10 mouse cellular contexts compared by ENCODE assay signal in genomic region chr2:112676721-112677120, GRCm38 (mm10).
DNase-seq lines count a peak whose midpoint lies in the region; ATAC-seq and TF ChIP-seq lines count a peak whose summit lies in the region.
"Had no signal": no experiment of that assay in that cellular context is flagged by ENCODE, and none has a peak within 500 bp of the region (broad histone marks: within the 10 kb centered on the region; RNA-seq: fewer than 3 reads in every experiment).

No protein-coding gene starts in this region.

- TF ChIP-seq EP300 in CH12.LX (IDR thresholded peaks at IDR 0.05; ENCODE audit: low read length) = no peak

- TF ChIP-seq POLR2A in CH12.LX (IDR thresholded peaks at IDR 0.05; ENCODE audit: low read depth, low read length) = no peak

- dilution Hi-C loops in CH12.LX (cut with MboI; ENCODE audit: extremely low pct_ligation_motif_present, extremely low pct_unique_long_range_greater_than_20kb, low sequenced_read_pairs) = no loop called here

- no peak overlapping the region for H3K4me2 ChIP-seq in liver, embryonic 11.5 days
- no peak overlapping the region for H3K4me2 ChIP-seq in CH12.LX (ENCODE audit: insufficient read depth, low read depth, poor library complexity, severe bottlenecking)

- H3K4me1 ChIP-seq in liver, embryonic 11.5 days (replicated peaks; ENCODE audit: control insufficient read depth, insufficient read depth, low read length) = no peaks in the 10 kb centered on the region
- H3K4me1 ChIP-seq in CH12.LX (ENCODE audit: control insufficient read depth in 1 of 2, insufficient read depth in 2 of 2) = no peaks in the 10 kb centered on the region

- WGBS in liver, embryonic 11.5 days = 33% methylated on average over 1 of the region's 1 CpGs

- no peaks in the 10 kb centered on the region for H3K36me3 ChIP-seq in liver, embryonic 11.5 days (ENCODE audit: control insufficient read depth, insufficient read depth, low read length)
- H3K36me3 ChIP-seq in CH12.LX (replicated peaks in 1 of 2; ENCODE audit: control insufficient read depth in 1 of 2, insufficient read depth in 1 of 2, low read length in 1 of 2) = no peaks in the 10 kb centered on the region

- in situ Hi-C loops in CH12.LX (cut with MboI; ENCODE audit: low pct_ligation_motif_present, low pct_unique_long_range_greater_than_20kb, low sequenced_read_pairs) = no loop called here

- H3K9me3 ChIP-seq in liver, embryonic 11.5 days (ENCODE audit: control insufficient read depth, low read length) = no peaks in the 10 kb centered on the region
- no peaks in the 10 kb centered on the region for H3K9me3 ChIP-seq in CH12.LX (replicated peaks; ENCODE audit: low read length)

- H3K27ac ChIP-seq in liver, embryonic 11.5 days (ENCODE audit: low read depth, low read length) = no peak overlapping the region
- H3K27ac ChIP-seq in CH12.LX (ENCODE audit: insufficient read depth, low read depth) = no peak overlapping the region

- TF ChIP-seq CTCF in CH12.LX (conservative IDR thresholded peaks at IDR 0.05 in 1 of 2, IDR thresholded peaks at IDR 0.05 in 1 of 2; ENCODE audit: low read depth in 2 of 2, low read length in 2 of 2) = no peak

- no peak overlapping the region for H3K9ac ChIP-seq in liver, embryonic 11.5 days (ENCODE audit: low read depth, low read length)
- H3K9ac ChIP-seq in CH12.LX (ENCODE audit: insufficient read depth, low read depth) = no peak overlapping the region

- H3K27me3 ChIP-seq in liver, embryonic 11.5 days (replicated peaks; ENCODE audit: control insufficient read depth, insufficient read depth, low read length) = no peaks in the 10 kb centered on the region
- H3K27me3 ChIP-seq in CH12.LX (replicated peaks) = no peaks in the 10 kb centered on the region

- H3K79me2 ChIP-seq in CH12.LX (replicated peaks; ENCODE audit: control insufficient read depth, extremely low read depth, insufficient read depth, poor library complexity, severe bottlenecking) = no peaks in the 10 kb centered on the region

- no peak for TF ChIP-seq RAD21 in CH12.LX (IDR thresholded peaks at IDR 0.05; ENCODE audit: low read depth, low read length)

- peak; percentile 73 for ATAC-seq in liver, embryonic 11.5 days (replicated peaks; ENCODE audit: low FRiP score)
- peak; percentile 39 for ATAC-seq in inflammation-experienced regulatory T-cells, adult 6 months

- H3K4me3 ChIP-seq in liver, embryonic 11.5 days (ENCODE audit: low read depth, low read length) = no peak overlapping the region
- no peak overlapping the region for H3K4me3 ChIP-seq in CH12.LX (replicated peaks in 1 of 3; ENCODE audit: low read depth in 2 of 3, low read length in 2 of 3, poor library complexity in 1 of 3)

- DNase-seq in liver, embryonic 11.5 days (ENCODE audit: low spot score) = no peak
- DNase-seq in liver (no peak), CH12.LX (ENCODE audit: extremely low read depth) (peak; percentile 3)
- DNase-seq in c-Kit-positive CD71-negative TER-119-negative erythroid progenitor cells, embryonic 14.5 days (ENCODE audit: low read depth) = peak; percentile 19
- DNase-seq in retina, embryonic 14.5 days (ENCODE audit: low spot score) = no peak
- DNase-seq in ovary, postnatal 36 days (ENCODE audit: low spot score) = no peak
- no peak for DNase-seq in left cerebral cortex, adult 11 months (ENCODE audit: low spot score)
- DNase-seq: embryo, embryonic 11 days; lung, postnatal 10 days had no signal

TF ChIP-seq in CH12.LX, 34 proteins besides CTCF, POLR2A, EP300 and RAD21:
- TF ChIP-seq ZMIZ1 (IDR thresholded peaks at IDR 0.05; ENCODE audit: low read depth, low read length) (no peak), E2F4 (IDR thresholded peaks at IDR 0.05; ENCODE audit: insufficient replicate concordance, low read depth, low read length) (no peak), NRF1 (IDR thresholded peaks at IDR 0.05; ENCODE audit: low read depth, low read length) (no peak), TCF12 (IDR thresholded peaks at IDR 0.05; ENCODE audit: low read depth, low read length) (no peak), MAZ (IDR thresholded peaks at IDR 0.05; ENCODE audit: low read depth, low read length) (no peak), PAX5 (IDR thresholded peaks at IDR 0.05; ENCODE audit: low read length) (no peak), CHD2 (IDR thresholded peaks at IDR 0.05; ENCODE audit: low read length) (no peak), USF1 (IDR thresholded peaks at IDR 0.05; ENCODE audit: low read depth, low read length) (no peak), ETS1 (conservative IDR thresholded peaks at IDR 0.05; ENCODE audit: low read depth, low read length) (no peak), MXI1 (IDR thresholded peaks at IDR 0.05; ENCODE audit: low read depth, low read length) (no peak)

Comparison
In these comparisons a context has a peak if more than half of its experiments do, and no peak if none do; other contexts are left out.
1. DNase-seq: peak in CH12.LX (single experiment) and c-Kit-positive CD71-negative TER-119-negative erythroid progenitor cells, embryonic 14.5 days (single experiment); none in liver, embryonic 11.5 days (single experiment), liver (single experiment), retina, embryonic 14.5 days (single experiment), ovary, postnatal 36 days (single experiment) and left cerebral cortex, adult 11 months (single experiment).